Mouse (Mus musculus) spleen, adult 2 months (tissue): ENCODE data around the gene Col1a2. TPM values are rescaled to one million over a fixed set of nuclear protein-coding genes. Genes with fewer than 3 reads are reported as not detected.

ENCODE experiments used
- DNase-seq, 2 experiments: peaks; one replicate each; pipeline versions ENCODE4 v3.0.0 to v3.0.0-alpha.2; 2012 to 2021; ENCODE audit warnings: low spot score in 2 of 2, low read depth in 1 of 2
- H3K27ac ChIP-seq: fragments of 200-500 bp; 2 replicates; pipeline ENCODE4 v1.5.1; 2012; ENCODE audit warnings: low read length, inconsistent platforms; ENCODE audit not compliant: insufficient read depth
- H3K27me3 ChIP-seq: fragments of 200-500 bp; 2 replicates; pipeline ENCODE4 v1.6.1; 2012; ENCODE audit warnings: mild to moderate bottlenecking, moderate library complexity, low read length, inconsistent platforms; ENCODE audit not compliant: control insufficient read depth, insufficient read depth
- H3K36me3 ChIP-seq: fragments of 200-500 bp; 2 replicates; pipeline ENCODE4 v1.6.1; 2012; ENCODE audit warnings: mild to moderate bottlenecking, low read length, inconsistent platforms; ENCODE audit not compliant: control insufficient read depth, insufficient read depth
- H3K4me1 ChIP-seq: fragments of 200-500 bp; 2 replicates; pipeline ENCODE4 v1.6.1; 2011; ENCODE audit warnings: inconsistent platforms; ENCODE audit not compliant: control insufficient read depth, insufficient read depth, insufficient read length
- H3K4me3 ChIP-seq: fragments of 200-500 bp; 2 replicates; pipeline ENCODE4 v1.5.1; 2011; ENCODE audit warnings: mild to moderate bottlenecking, inconsistent platforms; ENCODE audit not compliant: insufficient read depth, insufficient read length; ENCODE audit errors: extremely low read depth
- CTCF ChIP-seq: fragments of 200-500 bp; IDR thresholded peaks from 2 replicates; pipeline ENCODE4 v1.5.1; 2011; ENCODE audit warnings: mild to moderate bottlenecking, inconsistent platforms; ENCODE audit not compliant: insufficient read depth, insufficient read length, insufficient replicate concordance; ENCODE audit errors: extremely low read depth
- POLR2A ChIP-seq: fragments of 200-500 bp; IDR thresholded peaks from 2 replicates; pipeline ENCODE4 v1.6.1; 2011; ENCODE audit warnings: low read depth, low read length, inconsistent platforms
- WGBS: fragments of 180-500 bp; shearing (Covaris S2); methylation state at CpG from one replicate; pipeline ENCODE4 v1.1.7; 2018; 5-methylcytosine and 5-hydroxymethylcytosine counted together
- polyA plus RNA-seq: library from polyadenylated mRNA; depleted of rRNA; stranded (reverse); fragments of >200 nt; gene quantifications from 2 replicates; pipeline ENCODE4 v1.2.3, GENCODE M21; 2012

Col1a2 gene
- polyA plus RNA-seq, 1 experiment, result 54.0 TPM

DNA sequence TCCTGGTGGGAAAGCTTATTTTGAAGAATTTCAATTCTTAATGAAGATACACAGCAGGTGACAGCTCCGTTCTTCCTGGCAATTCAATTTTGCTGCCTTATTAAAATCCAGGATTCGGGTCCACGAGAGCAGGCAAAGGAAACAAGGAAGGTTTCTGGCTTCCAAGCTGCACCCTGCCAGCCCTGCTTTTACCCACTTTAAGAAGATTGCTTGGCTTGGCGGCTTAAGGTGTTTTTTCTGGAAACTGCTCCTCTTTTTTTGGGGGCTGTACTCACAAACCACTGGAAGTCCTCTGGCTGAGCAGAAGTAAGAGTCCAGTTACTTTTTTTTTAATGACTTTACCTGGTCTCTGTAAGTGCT, 21.1 kb upstream of the Col1a2 start:
- DNase-seq, result no peak
- H3K27me3 ChIP-seq, result no peaks in the 10 kb centered on the region
- no peak overlapping the region for H3K27ac ChIP-seq
- no peak overlapping the region for H3K4me3 ChIP-seq
- no peaks in the 10 kb centered on the region for H3K36me3 ChIP-seq
- H3K4me1 ChIP-seq, result no peaks in the 10 kb centered on the region
- TF ChIP-seq CTCF (no peak), POLR2A (no peak)
- WGBS, result 82% methylated on average over 4 of the region's 4 CpGs

DNA sequence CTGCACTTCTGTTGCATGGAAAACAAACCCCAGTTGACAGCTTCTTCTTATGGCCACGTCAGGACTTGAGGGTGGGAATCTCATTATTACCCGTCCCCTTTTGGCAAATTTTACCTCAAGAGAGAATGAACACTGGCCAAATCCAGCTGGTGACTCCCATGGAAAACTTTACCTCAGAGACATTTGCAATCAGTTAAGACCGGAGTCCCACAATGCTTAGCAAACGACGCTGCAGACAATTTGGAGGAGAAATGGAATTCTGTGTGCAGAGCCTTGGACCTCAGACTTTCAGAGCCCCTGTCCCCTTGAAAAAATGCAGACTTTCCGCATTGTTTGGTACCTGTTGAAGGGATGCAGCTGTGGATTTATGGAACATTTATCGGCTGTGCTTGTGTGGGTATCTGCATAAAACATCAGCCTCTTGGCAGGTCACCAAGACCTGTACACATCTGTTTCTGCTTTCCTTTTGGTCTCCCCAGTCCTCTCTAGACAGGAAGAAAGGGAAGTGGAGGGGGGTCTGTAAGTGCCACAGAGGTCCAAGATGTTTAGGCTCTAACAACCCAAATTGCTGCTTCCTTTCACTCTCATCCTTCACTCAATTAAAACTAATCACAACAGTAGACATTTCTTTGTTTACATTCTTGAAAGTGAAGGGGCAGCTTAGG, 20.5 kb upstream of the Col1a2 start:
- no peak for DNase-seq
- Histone ChIP-seq H3K27ac (no peak overlapping the region), H3K27me3 (no peaks in the 10 kb centered on the region), H3K4me1 (no peaks in the 10 kb centered on the region), H3K4me3 (no peak overlapping the region), H3K36me3 (no peaks in the 10 kb centered on the region)
- TF ChIP-seq POLR2A (no peak), CTCF (no peak)
- 26% methylated on average over 7 of the region's 7 CpGs for WGBS

GRCm38 (mm10) chr6:4488349-4488748, 16.3 kb upstream of the Col1a2 start:
- TF ChIP-seq CTCF (no peak), POLR2A (no peak)
- H3K27me3 ChIP-seq, result no peaks in the 10 kb centered on the region
- no peak overlapping the region for H3K4me3 ChIP-seq
- no peaks in the 10 kb centered on the region for H3K36me3 ChIP-seq
- 14% methylated on average over 1 of the region's 1 CpGs for WGBS
- DNase-seq, result no peak
- H3K4me1 ChIP-seq, result no peaks in the 10 kb centered on the region
- H3K27ac ChIP-seq, result peak overlapping the region; percentile 41

GRCm38 (mm10) chr6:4488966-4489365, 15.6 kb upstream of the Col1a2 start:
- no peak for DNase-seq
- Histone ChIP-seq H3K27ac (peak overlapping the region; percentile 41), H3K27me3 (no peaks in the 10 kb centered on the region), H3K36me3 (no peaks in the 10 kb centered on the region), H3K4me3 (no peak overlapping the region), H3K4me1 (no peaks in the 10 kb centered on the region)
- 68% methylated on average over 1 of the region's 1 CpGs for WGBS
- TF ChIP-seq POLR2A (no peak), CTCF (no peak)

DNA sequence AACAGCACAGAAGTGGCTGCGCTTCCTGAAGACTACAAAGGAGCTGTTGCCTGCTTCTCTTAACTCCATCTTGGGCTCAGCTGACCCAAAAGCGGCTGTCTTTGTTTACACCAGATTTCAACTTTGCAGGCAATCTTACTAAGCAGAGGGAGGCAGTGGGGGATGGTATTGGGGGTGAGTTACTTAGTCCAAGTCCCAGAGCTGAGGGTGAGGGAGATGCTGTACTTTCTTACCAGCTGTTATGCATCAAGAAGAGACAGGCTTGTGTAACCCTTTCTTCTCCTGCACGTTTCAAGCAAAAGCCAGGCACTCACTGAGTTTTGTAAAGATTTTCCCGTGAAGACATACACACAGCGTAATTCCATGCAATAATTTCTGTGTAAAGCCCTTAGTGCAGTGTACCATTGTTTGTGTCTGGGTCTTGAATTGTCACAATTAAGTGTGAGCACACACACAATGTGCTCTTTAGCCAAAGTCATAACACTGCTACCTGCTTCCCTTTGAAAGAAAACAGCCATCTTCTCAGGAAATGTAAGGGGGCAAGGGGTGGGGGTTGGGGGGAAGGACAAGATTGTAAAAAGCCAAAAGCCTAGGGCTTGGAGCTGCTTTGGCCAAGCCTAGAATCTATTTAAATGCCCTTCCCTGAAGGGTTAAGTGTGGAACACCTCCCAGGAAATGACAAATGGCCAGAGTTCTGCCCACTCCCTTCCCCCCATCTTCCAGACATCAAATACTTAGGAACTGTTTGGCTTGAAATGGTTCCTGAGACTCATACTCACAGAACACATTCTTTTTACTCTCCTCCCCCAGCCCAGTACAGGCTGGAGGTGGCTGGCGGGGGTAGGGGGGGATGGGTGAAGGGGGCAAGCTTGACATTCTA, 15.0 kb upstream of the Col1a2 start:
- Histone ChIP-seq H3K4me3 (no peak overlapping the region), H3K4me1 (no peaks in the 10 kb centered on the region), H3K36me3 (no peaks in the 10 kb centered on the region), H3K27ac (0 out of 2 replicates have a peak overlapping the region, but pooled peaks have one; percentile 34), H3K27me3 (no peaks in the 10 kb centered on the region)
- no peak for DNase-seq
- 72% methylated on average over 6 of the region's 6 CpGs for WGBS
- TF ChIP-seq POLR2A, result no peak
- TF ChIP-seq CTCF, result no peak

GRCm38 (mm10) chr6:4493666-4494065, 10.9 kb upstream of the Col1a2 start:
- Histone ChIP-seq H3K36me3 (no peaks in the 10 kb centered on the region), H3K27ac (no peak overlapping the region), H3K4me1 (no peaks in the 10 kb centered on the region), H3K27me3 (no peaks in the 10 kb centered on the region), H3K4me3 (no peak overlapping the region)
- no peak for DNase-seq
- WGBS, result 66% methylated on average over 2 of the region's 2 CpGs
- TF ChIP-seq POLR2A, result no peak
- TF ChIP-seq CTCF, result no peak

DNA sequence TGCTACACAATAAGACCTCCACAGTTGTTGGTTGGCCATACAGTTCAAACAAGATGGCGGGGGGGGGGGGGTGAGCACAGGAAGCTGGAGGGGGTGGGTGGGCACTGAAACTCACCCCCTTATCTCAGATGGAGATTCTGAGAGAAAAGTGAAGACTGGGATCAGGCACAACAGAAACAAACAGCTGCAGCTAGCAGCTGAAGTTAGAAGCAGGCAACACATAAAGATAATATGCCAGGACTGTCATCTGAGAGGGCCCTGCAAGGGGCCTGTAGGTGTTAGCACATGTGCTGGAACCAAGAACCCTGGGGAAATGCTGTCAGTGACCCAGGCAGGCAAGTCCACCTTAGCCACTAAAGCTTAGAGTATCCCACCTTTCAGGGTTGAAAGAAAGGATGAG, 8.2 kb upstream of the Col1a2 start:
- TF ChIP-seq POLR2A, result no peak
- TF ChIP-seq CTCF, result no peak
- no peak for DNase-seq
- WGBS, result 90% methylated on average over 1 of the region's 1 CpGs
- H3K27me3 ChIP-seq, result no peaks in the 10 kb centered on the region
- no peaks in the 10 kb centered on the region for H3K4me1 ChIP-seq
- H3K4me3 ChIP-seq, result no peak overlapping the region
- H3K27ac ChIP-seq, result no peak overlapping the region
- H3K36me3 ChIP-seq, result no peaks in the 10 kb centered on the region
